Mouse (Mus musculus): ENCODE data around the gene Tmem104.

DNA sequence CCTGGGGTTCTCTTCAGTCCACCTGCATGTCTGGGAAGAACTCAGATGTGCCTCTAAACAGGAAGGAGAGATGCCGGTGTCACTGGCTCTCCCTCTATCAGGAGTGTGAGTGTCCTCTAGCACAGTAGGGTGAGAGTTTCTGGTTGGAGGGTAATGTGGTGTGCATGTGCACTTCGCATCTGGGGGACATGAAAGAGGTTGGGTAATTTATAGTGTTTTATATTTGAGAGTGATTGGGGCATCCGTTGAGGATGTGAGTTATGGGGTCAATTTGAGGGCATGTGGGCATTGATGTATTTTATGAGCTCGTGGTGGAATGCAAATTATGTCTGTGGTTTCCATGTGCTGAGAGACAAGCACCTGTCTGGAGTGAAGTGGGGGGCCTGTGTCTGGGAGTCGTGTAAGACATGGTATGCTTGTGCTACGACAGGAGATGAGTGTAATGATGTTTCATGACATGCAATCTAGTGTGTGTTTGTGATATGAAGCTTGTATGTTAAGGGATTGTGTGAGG, 36.5 kb upstream of the Tmem104 start:
- TF ChIP-seq GATA1 (IDR thresholded peaks at IDR 0.05; ENCODE audit: low read length): no peak
- no peak for TF ChIP-seq TAL1 (IDR thresholded peaks at IDR 0.05; ENCODE audit: low read length)

Measured in erythroblast, embryonic 14.5 days (primary cell).